Mouse (Mus musculus) brain, embryonic 14.5 days (tissue): Measurements from ENCODE around the gene Cul4b.

ENCODE experiments used
- CTCF ChIP-seq: fragments of 200-500 bp; IDR thresholded peaks from 2 replicates; pipeline ENCODE4 v1.5.1; 2012; ENCODE audit warnings: inconsistent platforms, mild to moderate bottlenecking, moderate library complexity, borderline replicate concordance; ENCODE audit not compliant: insufficient read depth, insufficient read length; ENCODE audit errors: extremely low read depth
- POLR2A ChIP-seq: fragments of 200-500 bp; IDR thresholded peaks from 2 replicates; pipeline ENCODE4 v1.6.1; 2012; ENCODE audit warnings: mild to moderate bottlenecking, inconsistent platforms, borderline replicate concordance; ENCODE audit not compliant: poor library complexity, insufficient read depth, insufficient read length, severe bottlenecking; ENCODE audit errors: extremely low read depth

- no peak for TF ChIP-seq POLR2A
- TF ChIP-seq CTCF = no peak
Measured at GRCm38 (mm10) chrX:38589827-38590226, 13.8 kb upstream of the Cul4b start.
